Mouse (Mus musculus) E14TG2a.4 (cell line): ENCODE measurements around the gene Fgd4.

Experiments
- CTCF ChIP-seq: conservative IDR thresholded peaks from 2 replicates; pipeline ENCODE4 v1.5.1; 2014; ENCODE audit warnings: low read length
- NANOG ChIP-seq: IDR thresholded peaks from 2 replicates; pipeline ENCODE4 v1.6.1; 2014; ENCODE audit warnings: borderline replicate concordance, low read length, mixed read lengths

DNA sequence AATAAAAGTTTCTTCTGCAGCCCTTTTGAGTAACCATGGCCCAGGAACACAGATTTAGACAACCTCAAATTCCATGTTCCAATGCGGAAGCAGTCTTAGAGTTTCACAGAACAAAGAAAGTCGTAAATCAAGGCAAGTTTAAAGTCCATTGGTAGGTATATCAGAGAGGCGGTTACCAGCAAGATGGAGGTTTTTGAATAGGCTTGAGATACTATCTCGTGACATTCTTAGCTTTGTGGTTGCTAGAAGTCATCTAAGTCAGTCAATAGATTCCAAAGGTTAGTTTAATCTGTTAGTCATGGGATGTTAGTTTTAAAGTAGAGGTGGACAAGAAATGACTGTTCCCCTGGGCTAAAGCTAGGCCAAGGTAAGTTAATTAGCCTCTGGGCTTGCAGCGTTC, at the start of gene Fgd4:
- no peak for TF ChIP-seq CTCF
- TF ChIP-seq NANOG, result no peak
